Mouse (Mus musculus): Measurements from ENCODE around the gene Clcnkb. TPM values are rescaled to one million over a fixed set of nuclear protein-coding genes. Genes with fewer than 3 reads are reported as not detected.
A peak's percentile ranks its signal among the peaks of the same experiment; 100 is the strongest.

Clcnkb gene
- polyA plus RNA-seq, 1 experiment from 2014 or later: not detected

- ATAC-seq (ENCODE audit: insufficient number of reproducible peaks, insufficient read depth, low FRiP score, low read depth): 0 out of 2 replicates have a peak, but pooled peaks have one; percentile 55
- WGBS: 19% methylated on average over 5 of the region's 5 CpGs
- H3K9me3 ChIP-seq (ENCODE audit: control insufficient read depth, low read depth, low read length): no peaks in the 10 kb centered on the region
- no peak overlapping the region for H3K4me2 ChIP-seq (replicated peaks; ENCODE audit: low read depth, low read length)
- no peak overlapping the region for H3K4me3 ChIP-seq (ENCODE audit: low read depth, low read length)
- no peak overlapping the region for H3K9ac ChIP-seq (replicated peaks; ENCODE audit: low read depth, low read length)
- peaks cover 7% of the 10 kb centered on the region; the same call in 1 of the 2 replicates for H3K4me1 ChIP-seq (ENCODE audit: control insufficient read depth, insufficient read depth, low read length)
- H3K27ac ChIP-seq (ENCODE audit: low read length): no peak overlapping the region
- H3K36me3 ChIP-seq (ENCODE audit: control insufficient read depth, insufficient read depth, low read length): no peaks in the 10 kb centered on the region
- peaks cover 14% of the 10 kb centered on the region; the same call in 1 of the 2 replicates for H3K27me3 ChIP-seq (ENCODE audit: control insufficient read depth, insufficient read depth, low read length)
These were observed 28.6 kb downstream of the Clcnkb start for GRCm38 (mm10) chr4:141387093-141387784.

GRCm38 (mm10) chr4:141386150-141386549, 29.7 kb downstream of the Clcnkb start:
- Histone ChIP-seq H3K4me1 (ENCODE audit: control insufficient read depth, insufficient read depth, low read length) (peaks cover 10% of the 10 kb centered on the region; the same call in 1 of the 2 replicates), H3K9me3 (ENCODE audit: control insufficient read depth, low read depth, low read length) (no peaks in the 10 kb centered on the region), H3K9ac (replicated peaks; ENCODE audit: low read depth, low read length) (no peak overlapping the region), H3K4me3 (ENCODE audit: low read depth, low read length) (no peak overlapping the region), H3K27ac (ENCODE audit: low read length) (no peak overlapping the region), H3K27me3 (ENCODE audit: control insufficient read depth, insufficient read depth, low read length) (peaks cover 14% of the 10 kb centered on the region; the same call in 1 of the 2 replicates), H3K4me2 (replicated peaks; ENCODE audit: low read depth, low read length) (no peak overlapping the region), H3K36me3 (ENCODE audit: control insufficient read depth, insufficient read depth, low read length) (no peaks in the 10 kb centered on the region)
- 68% methylated on average over 7 of the region's 7 CpGs for WGBS
- ATAC-seq (ENCODE audit: insufficient number of reproducible peaks, insufficient read depth, low FRiP score, low read depth): no peak

- H3K9me3 ChIP-seq (ENCODE audit: control insufficient read depth, low read depth, low read length): no peaks in the 10 kb centered on the region
- peaks cover 14% of the 10 kb centered on the region; the same call in 1 of the 2 replicates for H3K27me3 ChIP-seq (ENCODE audit: control insufficient read depth, insufficient read depth, low read length)
- no peak for ATAC-seq (ENCODE audit: insufficient number of reproducible peaks, insufficient read depth, low FRiP score, low read depth)
- H3K4me3 ChIP-seq (ENCODE audit: low read depth, low read length): no peak overlapping the region
- peaks cover 10% of the 10 kb centered on the region; the same call in 1 of the 2 replicates for H3K4me1 ChIP-seq (ENCODE audit: control insufficient read depth, insufficient read depth, low read length)
- H3K4me2 ChIP-seq (replicated peaks; ENCODE audit: low read depth, low read length): no peak overlapping the region
- 1% methylated on average over 7 of the region's 7 CpGs for WGBS
- no peaks in the 10 kb centered on the region for H3K36me3 ChIP-seq (ENCODE audit: control insufficient read depth, insufficient read depth, low read length)
- H3K9ac ChIP-seq (replicated peaks; ENCODE audit: low read depth, low read length): no peak overlapping the region
- H3K27ac ChIP-seq (ENCODE audit: low read length): no peak overlapping the region
These were observed 30.5 kb downstream of the Clcnkb start for GRCm38 (mm10) chr4:141385275-141385674.

- WGBS: 0% methylated on average over 25 of the region's 25 CpGs
- Histone ChIP-seq H3K4me1 (ENCODE audit: control insufficient read depth, insufficient read depth, low read length) (peaks cover 10% of the 10 kb centered on the region; the same call in 1 of the 2 replicates), H3K27me3 (ENCODE audit: control insufficient read depth, insufficient read depth, low read length) (peaks cover 14% of the 10 kb centered on the region; the same call in 1 of the 2 replicates), H3K9ac (replicated peaks; ENCODE audit: low read depth, low read length) (peak overlapping the region; percentile 30; the same call in 1 of the 2 replicates), H3K36me3 (ENCODE audit: control insufficient read depth, insufficient read depth, low read length) (no peaks in the 10 kb centered on the region), H3K27ac (ENCODE audit: low read length) (no peak overlapping the region), H3K9me3 (ENCODE audit: control insufficient read depth, low read depth, low read length) (no peaks in the 10 kb centered on the region), H3K4me2 (replicated peaks; ENCODE audit: low read depth, low read length) (peak overlapping the region; percentile 55), H3K4me3 (ENCODE audit: low read depth, low read length) (peak overlapping the region; percentile 25)
- ATAC-seq (ENCODE audit: insufficient number of reproducible peaks, insufficient read depth, low FRiP score, low read depth): peak; percentile 46
These were observed 33.4 kb downstream of the Clcnkb start for GRCm38 (mm10) chr4:141382406-141382805.

- Histone ChIP-seq H3K27me3 (ENCODE audit: control insufficient read depth, insufficient read depth, low read length) (peaks cover 14% of the 10 kb centered on the region; the same call in 1 of the 2 replicates), H3K9me3 (ENCODE audit: control insufficient read depth, low read depth, low read length) (no peaks in the 10 kb centered on the region), H3K27ac (ENCODE audit: low read length) (no peak overlapping the region), H3K4me3 (ENCODE audit: low read depth, low read length) (no peak overlapping the region), H3K4me2 (replicated peaks; ENCODE audit: low read depth, low read length) (no peak overlapping the region), H3K4me1 (ENCODE audit: control insufficient read depth, insufficient read depth, low read length) (peaks cover 10% of the 10 kb centered on the region; the same call in 1 of the 2 replicates), H3K36me3 (ENCODE audit: control insufficient read depth, insufficient read depth, low read length) (no peaks in the 10 kb centered on the region), H3K9ac (replicated peaks; ENCODE audit: low read depth, low read length) (no peak overlapping the region)
- no peak for ATAC-seq (ENCODE audit: insufficient number of reproducible peaks, insufficient read depth, low FRiP score, low read depth)
- WGBS: 63% methylated on average over 8 of the region's 8 CpGs
These were observed 36.1 kb downstream of the Clcnkb start for GRCm38 (mm10) chr4:141379674-141380073.

GRCm38 (mm10) chr4:141372426-141372825, 43.4 kb downstream of the Clcnkb start:
- Histone ChIP-seq H3K27me3 (ENCODE audit: control insufficient read depth, insufficient read depth, low read length) (no peaks in the 10 kb centered on the region), H3K4me2 (replicated peaks; ENCODE audit: low read depth, low read length) (no peak overlapping the region), H3K4me3 (ENCODE audit: low read depth, low read length) (no peak overlapping the region), H3K9ac (replicated peaks; ENCODE audit: low read depth, low read length) (no peak overlapping the region), H3K36me3 (ENCODE audit: control insufficient read depth, insufficient read depth, low read length) (no peaks in the 10 kb centered on the region), H3K27ac (ENCODE audit: low read length) (no peak overlapping the region), H3K9me3 (ENCODE audit: control insufficient read depth, low read depth, low read length) (no peaks in the 10 kb centered on the region), H3K4me1 (ENCODE audit: control insufficient read depth, insufficient read depth, low read length) (no peaks in the 10 kb centered on the region)
- 90% methylated on average over 5 of the region's 5 CpGs for WGBS
- ATAC-seq (ENCODE audit: insufficient number of reproducible peaks, insufficient read depth, low FRiP score, low read depth): no peak

GRCm38 (mm10) chr4:141367997-141368791, 47.6 kb downstream of the Clcnkb start, which contains the start of gene Fam131c:
Fam131c (plus strand) TSS chr4:141368220.
- Histone ChIP-seq H3K36me3 (ENCODE audit: control insufficient read depth, insufficient read depth, low read length) (no peaks in the 10 kb centered on the region), H3K4me3 (ENCODE audit: low read depth, low read length) (peak within 1 kb of the TSS; percentile 50), H3K27ac (ENCODE audit: low read length) (no peak within 1 kb of the TSS), H3K27me3 (ENCODE audit: control insufficient read depth, insufficient read depth, low read length) (no peaks in the 10 kb centered on the region), H3K4me1 (ENCODE audit: control insufficient read depth, insufficient read depth, low read length) (no peaks in the 10 kb centered on the region), H3K9ac (replicated peaks; ENCODE audit: low read depth, low read length) (peak within 1 kb of the TSS; percentile 48), H3K4me2 (replicated peaks; ENCODE audit: low read depth, low read length) (peak within 1 kb of the TSS; percentile 98), H3K9me3 (ENCODE audit: control insufficient read depth, low read depth, low read length) (no peaks in the 10 kb centered on the region)
- peak; percentile 21; the same call in 1 of the 2 replicates for ATAC-seq (ENCODE audit: insufficient number of reproducible peaks, insufficient read depth, low FRiP score, low read depth)
- WGBS: 2% methylated on average over 60 of the region's 71 CpGs

- no peaks in the 10 kb centered on the region for H3K27me3 ChIP-seq (ENCODE audit: control insufficient read depth, insufficient read depth, low read length)
- ATAC-seq (ENCODE audit: insufficient number of reproducible peaks, insufficient read depth, low FRiP score, low read depth): no peak
- H3K9ac ChIP-seq (replicated peaks; ENCODE audit: low read depth, low read length): no peak overlapping the region
These were observed 49.9 kb downstream of the Clcnkb start for GRCm38 (mm10) chr4:141365876-141366275.

More at GRCm38 (mm10) chr4:141365876-141366275, 49.9 kb downstream of the Clcnkb start:
- Histone ChIP-seq H3K4me3 (ENCODE audit: low read depth, low read length) (no peak overlapping the region), H3K36me3 (ENCODE audit: control insufficient read depth, insufficient read depth, low read length) (no peaks in the 10 kb centered on the region), H3K9me3 (ENCODE audit: control insufficient read depth, low read depth, low read length) (no peaks in the 10 kb centered on the region), H3K27ac (ENCODE audit: low read length) (no peak overlapping the region), H3K4me2 (replicated peaks; ENCODE audit: low read depth, low read length) (no peak overlapping the region), H3K4me1 (ENCODE audit: control insufficient read depth, insufficient read depth, low read length) (no peaks in the 10 kb centered on the region)
- WGBS: 57% methylated on average over 7 of the region's 7 CpGs

Data from stomach, embryonic 14.5 days (tissue).